Mouse (Mus musculus): ENCODE measurements at regions not wholly inside any gene's neighbourhood (a gene's known extent, or its start where the extent isn't known, plus 50 kb on each side); places are given as distances from the start of the nearest gene placed in this dataset.

DNA sequence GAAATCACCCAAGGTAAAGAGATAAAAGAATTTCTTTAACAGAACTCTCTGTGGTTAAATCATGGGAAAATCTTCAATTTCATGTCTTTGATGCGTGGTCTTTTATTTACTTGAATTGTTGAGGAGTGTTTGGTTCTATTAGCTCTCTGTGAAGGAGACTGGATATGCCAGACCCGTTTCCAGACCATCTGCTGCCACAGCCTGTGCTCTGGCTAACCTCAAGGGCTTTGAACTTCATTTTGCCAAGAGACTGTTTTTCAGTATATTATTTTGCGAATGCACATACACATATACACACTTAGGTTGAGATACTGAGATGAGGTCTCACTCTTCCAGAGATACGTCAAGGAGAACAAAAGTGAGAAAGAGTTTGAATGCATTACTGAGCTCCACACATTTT lies 414.4 kb downstream of the 1700017N19Rik start:
- Histone ChIP-seq H3K9ac (ENCODE audit: low read depth, low read length) (no peak overlapping the region), H3K9me3 (replicated peaks; ENCODE audit: control insufficient read depth, low read length) (no peaks in the 10 kb centered on the region), H3K27me3 (ENCODE audit: control insufficient read depth, insufficient read depth, low read depth, low read length) (no peaks in the 10 kb centered on the region), H3K27ac (ENCODE audit: low read length) (no peak overlapping the region), H3K36me3 (ENCODE audit: control insufficient read depth, insufficient read depth) (no peaks in the 10 kb centered on the region), H3K4me3 (ENCODE audit: low read depth, low read length) (no peak overlapping the region), H3K4me1 (ENCODE audit: control insufficient read depth, low read depth, low read length) (no peaks in the 10 kb centered on the region), H3K4me2 (ENCODE audit: low read depth, low read length) (no peak overlapping the region)
- WGBS (ENCODE audit: insufficient replicate concordance): 64% methylated on average over 4 of the region's 4 CpGs
- no peak for ATAC-seq (ENCODE audit: low read depth)

DNA sequence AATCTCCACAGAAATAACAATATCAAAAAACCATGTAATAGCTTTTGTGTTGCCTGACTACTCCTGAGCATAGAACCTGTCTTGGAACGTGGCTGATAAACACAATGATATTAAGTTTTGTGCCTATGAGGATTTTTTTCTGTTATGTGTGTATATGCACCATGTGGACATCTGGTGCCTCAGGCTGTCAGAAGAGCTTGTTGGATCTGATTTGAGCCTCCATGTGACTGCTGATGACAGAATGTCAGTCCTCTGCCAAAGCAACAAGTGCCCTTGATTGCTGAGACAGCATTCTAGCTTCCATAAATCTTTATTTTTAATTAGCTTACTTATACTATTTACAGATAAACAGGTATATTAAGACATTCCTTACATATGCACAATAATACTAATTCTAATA lies 425.1 kb downstream of the 1700017N19Rik start:
- no peaks in the 10 kb centered on the region for H3K27me3 ChIP-seq (ENCODE audit: control insufficient read depth, insufficient read depth, low read depth, low read length)
- 64% methylated on average over 1 of the region's 1 CpGs for WGBS (ENCODE audit: insufficient replicate concordance)

DNA sequence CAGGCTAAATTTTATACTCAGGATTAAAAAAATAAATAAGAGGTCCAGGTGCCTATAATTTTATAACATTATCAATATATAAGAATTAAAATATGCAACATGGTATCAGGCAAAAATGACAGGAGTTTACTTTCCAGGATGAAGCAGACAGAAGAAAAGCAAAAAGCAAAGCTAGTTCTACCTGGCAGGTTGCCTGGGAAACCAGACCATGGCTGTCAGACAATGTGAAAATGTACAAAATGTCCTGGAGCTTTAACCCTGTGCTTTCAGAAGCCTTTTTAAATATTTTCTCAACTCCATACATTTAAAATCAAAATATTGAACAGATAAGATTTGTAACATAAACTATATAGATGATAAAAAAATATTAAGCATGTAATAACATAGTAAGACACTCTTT lies 448.3 kb downstream of the 1700017N19Rik start:
- no peaks in the 10 kb centered on the region for H3K9me3 ChIP-seq (replicated peaks; ENCODE audit: control insufficient read depth, low read length)
- no peak overlapping the region for H3K9ac ChIP-seq (ENCODE audit: low read depth, low read length)
- ATAC-seq (ENCODE audit: low read depth): no peak
- H3K4me2 ChIP-seq (ENCODE audit: low read depth, low read length): no peak overlapping the region
- no peaks in the 10 kb centered on the region for H3K4me1 ChIP-seq (ENCODE audit: control insufficient read depth, low read depth, low read length)
- no peak overlapping the region for H3K4me3 ChIP-seq (ENCODE audit: low read depth, low read length)
- no peak overlapping the region for H3K27ac ChIP-seq (ENCODE audit: low read length)
- no peaks in the 10 kb centered on the region for H3K27me3 ChIP-seq (ENCODE audit: control insufficient read depth, insufficient read depth, low read depth, low read length)
- H3K36me3 ChIP-seq (ENCODE audit: control insufficient read depth, insufficient read depth): no peaks in the 10 kb centered on the region

More for the DNA sequence above, 425.1 kb downstream of the 1700017N19Rik start:
- H3K36me3 ChIP-seq (ENCODE audit: control insufficient read depth, insufficient read depth): no peaks in the 10 kb centered on the region
- H3K4me1 ChIP-seq (ENCODE audit: control insufficient read depth, low read depth, low read length): no peaks in the 10 kb centered on the region
- H3K9ac ChIP-seq (ENCODE audit: low read depth, low read length): no peak overlapping the region
- no peak overlapping the region for H3K4me3 ChIP-seq (ENCODE audit: low read depth, low read length)
- no peaks in the 10 kb centered on the region for H3K9me3 ChIP-seq (replicated peaks; ENCODE audit: control insufficient read depth, low read length)
- H3K27ac ChIP-seq (ENCODE audit: low read length): no peak overlapping the region
- ATAC-seq (ENCODE audit: low read depth): no peak
- no peak overlapping the region for H3K4me2 ChIP-seq (ENCODE audit: low read depth, low read length)

DNA sequence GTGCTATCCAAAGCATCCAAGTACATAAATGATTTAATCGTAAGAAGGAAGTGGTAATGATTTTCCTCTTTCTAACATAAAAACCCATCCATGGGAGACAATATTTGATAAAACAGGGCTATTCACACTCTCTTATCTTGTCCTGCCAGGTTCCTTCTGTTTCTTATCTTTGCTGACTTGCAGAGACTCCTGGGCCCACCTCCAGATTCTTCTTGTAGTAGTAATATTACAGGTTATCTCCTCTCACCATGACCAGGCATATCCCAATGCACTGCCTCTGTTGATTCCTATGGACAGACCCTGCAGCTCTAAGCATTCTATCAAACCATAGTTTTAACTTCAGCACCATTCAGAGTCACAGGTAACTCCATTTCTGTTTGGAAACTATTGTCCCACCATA lies 448.8 kb downstream of the 1700017N19Rik start:
- H3K36me3 ChIP-seq (ENCODE audit: control insufficient read depth, insufficient read depth): no peaks in the 10 kb centered on the region
- no peak overlapping the region for H3K4me3 ChIP-seq (ENCODE audit: low read depth, low read length)
- no peak for ATAC-seq (ENCODE audit: low read depth)
- H3K9ac ChIP-seq (ENCODE audit: low read depth, low read length): no peak overlapping the region
- no peak overlapping the region for H3K4me2 ChIP-seq (ENCODE audit: low read depth, low read length)
- no peak overlapping the region for H3K27ac ChIP-seq (ENCODE audit: low read length)
- no peaks in the 10 kb centered on the region for H3K9me3 ChIP-seq (replicated peaks; ENCODE audit: control insufficient read depth, low read length)
- H3K4me1 ChIP-seq (ENCODE audit: control insufficient read depth, low read depth, low read length): no peaks in the 10 kb centered on the region
- 58% methylated on average over 1 of the region's 1 CpGs for WGBS (ENCODE audit: insufficient replicate concordance)
- no peaks in the 10 kb centered on the region for H3K27me3 ChIP-seq (ENCODE audit: control insufficient read depth, insufficient read depth, low read depth, low read length)

Data from liver, embryonic 16.5 days (tissue).